Mouse (Mus musculus) cerebellum, postnatal 4 days (tissue): ENCODE results near the gene Gimap8.
"Not testable (repeated sequence)": the region's sequence is repeated elsewhere in the genome, so short reads cannot be mapped to it uniquely, and the experiment has no call there.

Experiments used
- DNase-seq, 2 experiments: peaks; one replicate each; pipeline ENCODE4 v3.0.0; 2022; ENCODE audit warnings: low spot score in 2 of 2, mixed read lengths in 1 of 2

Gene Gimap8

DNA sequence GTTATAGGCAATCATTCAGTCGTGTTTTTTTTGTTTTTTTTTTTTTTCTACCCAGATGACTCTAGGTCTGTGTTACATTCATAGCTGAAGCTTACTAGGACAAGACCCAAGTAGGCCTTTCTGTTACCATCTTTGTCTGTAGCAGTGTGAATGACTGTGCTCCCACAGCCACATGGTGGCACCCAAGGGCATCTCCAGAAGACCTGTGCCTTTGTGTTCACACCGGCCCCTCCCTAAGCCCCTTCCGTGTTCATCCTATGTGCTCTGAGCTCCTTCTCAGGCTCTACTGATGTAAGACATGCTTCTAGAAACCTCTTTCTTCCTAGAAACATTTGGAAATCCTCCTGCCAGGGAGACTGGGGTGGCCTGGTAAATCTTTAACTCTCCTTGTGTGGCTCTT lies at the start of gene Gimap8:
TSS of gene Gimap8 (plus strand) at position 240 of the 400 bp plus-strand sequence.
- DNase-seq: no peak

DNA sequence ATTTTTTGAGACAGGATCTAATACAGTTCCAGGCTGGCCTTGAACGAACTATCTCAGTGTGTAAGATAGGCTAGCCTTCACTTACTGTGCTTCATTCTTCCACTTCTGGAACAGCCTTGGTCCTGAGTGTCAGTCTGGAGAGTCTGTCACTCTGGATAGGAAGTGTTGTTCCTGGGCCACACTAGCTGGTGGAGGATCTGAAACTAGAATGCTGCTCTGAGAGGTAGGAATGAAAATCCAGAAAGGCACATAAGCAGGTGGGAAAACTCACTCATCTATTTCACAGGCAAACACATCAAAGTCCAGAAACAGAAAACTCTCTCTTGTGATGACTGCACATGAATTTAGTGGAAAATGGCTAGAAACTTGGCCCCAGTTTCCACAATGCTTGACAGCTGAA lies 46.4 kb upstream of the Gimap8 start:
- no peak for DNase-seq

- peak; percentile 92 to 97 for DNase-seq
Observed at GRCm38 (mm10) chr6:48601271-48602079, 45.6 kb upstream of the Gimap8 start, which contains the start of gene Zfp775. Zfp775 (plus strand) TSS chr6:48602063.

- no peak for DNase-seq
Observed at GRCm38 (mm10) chr6:48602080-48602741, 44.8 kb upstream of the Gimap8 start.

DNA sequence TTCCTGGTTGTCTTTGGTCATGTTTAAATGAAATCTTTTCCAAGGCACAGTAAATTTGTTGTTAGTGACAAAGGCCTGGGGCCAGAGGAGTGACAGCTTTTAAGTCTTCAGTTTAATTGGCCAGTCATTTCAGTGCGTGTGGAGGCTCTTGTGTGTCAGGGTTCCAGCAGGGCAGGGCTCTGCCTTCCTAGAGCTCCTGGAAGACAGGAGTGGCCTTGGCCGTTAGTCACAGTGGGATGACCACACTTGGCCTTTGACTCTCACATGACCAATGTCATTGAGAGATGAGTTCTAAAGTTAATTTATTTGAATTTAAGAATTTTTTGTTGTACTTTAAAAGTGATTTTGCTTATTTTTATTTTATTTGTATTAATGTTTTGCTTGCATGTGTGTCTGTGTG lies 38.9 kb upstream of the Gimap8 start:
- DNase-seq: no peak

DNA sequence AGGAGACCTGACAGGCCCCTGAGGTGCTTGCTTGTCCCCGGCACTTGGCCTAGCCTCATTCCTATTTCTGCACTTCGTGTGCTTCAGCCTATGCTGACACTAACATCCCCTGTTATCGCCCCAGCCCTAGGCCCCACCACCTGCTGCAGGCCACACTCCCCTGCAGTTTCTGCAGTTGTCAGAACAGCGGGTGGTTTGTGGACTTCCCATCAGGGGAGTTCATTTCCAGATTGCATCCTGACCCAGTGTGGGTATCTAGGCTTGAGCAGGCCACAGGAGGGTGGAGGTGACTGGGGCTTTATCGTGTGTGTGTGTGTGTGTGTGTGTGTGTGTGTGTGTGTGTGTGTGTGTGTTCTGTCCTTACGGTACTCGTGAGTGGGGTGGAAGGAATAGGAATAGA lies 37.5 kb upstream of the Gimap8 start:
- DNase-seq: no peak

DNA sequence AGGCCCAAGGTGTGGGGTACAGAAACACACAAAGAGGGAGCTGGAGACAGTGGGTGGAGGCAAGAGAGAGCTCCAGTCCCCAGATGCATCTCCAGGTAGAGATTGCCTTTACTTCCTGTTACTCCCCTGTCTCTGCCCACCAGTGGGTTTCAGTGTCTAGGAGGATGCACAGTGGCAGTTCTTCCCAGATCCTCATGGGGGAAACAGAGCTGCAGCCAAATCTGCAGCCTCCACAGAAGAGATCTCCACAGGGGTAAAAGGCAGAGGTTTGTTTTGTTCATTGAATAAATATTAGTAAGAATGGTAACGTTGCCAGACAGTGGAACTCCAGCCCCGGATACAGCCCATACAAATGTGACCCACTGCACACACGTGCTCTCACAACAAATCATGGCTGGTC lies 36.4 kb upstream of the Gimap8 start:
- DNase-seq: no peak

DNA sequence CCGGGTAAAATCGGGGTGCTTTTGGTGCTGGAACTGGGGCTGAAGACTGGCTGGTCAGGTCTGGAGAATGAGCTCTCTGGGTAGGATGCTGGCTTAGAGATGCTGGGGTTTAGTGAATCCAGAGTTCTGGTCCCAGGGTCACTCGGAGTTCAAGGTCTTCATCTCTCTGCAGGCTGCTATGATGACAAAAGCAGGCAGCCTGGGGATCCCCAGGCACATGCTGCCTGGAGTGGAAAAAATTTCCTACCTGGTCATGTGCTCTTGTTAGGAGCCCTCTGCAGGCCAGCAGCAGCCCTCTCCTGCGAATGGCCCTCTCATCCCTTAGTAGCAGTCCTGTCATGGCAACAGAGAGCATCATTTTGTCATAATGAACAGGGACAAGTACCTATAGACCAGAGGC lies 33.6 kb upstream of the Gimap8 start:
- DNase-seq: no peak

DNA sequence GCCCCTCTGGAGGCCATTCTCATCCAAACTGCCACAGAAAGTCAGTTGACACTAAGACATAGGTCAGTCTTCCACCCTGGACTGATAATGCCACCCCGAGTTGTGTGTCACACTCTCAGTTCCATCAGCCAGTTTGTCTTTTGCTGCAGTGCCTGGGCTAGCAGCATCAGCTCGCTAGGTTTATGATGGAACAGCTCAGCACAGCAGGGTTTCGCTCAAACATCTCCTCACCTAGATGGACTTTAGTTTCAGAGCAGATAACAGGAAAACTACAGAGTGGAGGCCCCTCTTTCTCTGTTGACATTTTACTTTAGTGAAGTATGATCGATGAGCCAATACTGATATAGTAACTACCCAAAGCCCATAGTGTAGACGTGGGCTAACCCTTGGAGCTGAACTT lies 32.3 kb upstream of the Gimap8 start:
- no peak for DNase-seq

DNA sequence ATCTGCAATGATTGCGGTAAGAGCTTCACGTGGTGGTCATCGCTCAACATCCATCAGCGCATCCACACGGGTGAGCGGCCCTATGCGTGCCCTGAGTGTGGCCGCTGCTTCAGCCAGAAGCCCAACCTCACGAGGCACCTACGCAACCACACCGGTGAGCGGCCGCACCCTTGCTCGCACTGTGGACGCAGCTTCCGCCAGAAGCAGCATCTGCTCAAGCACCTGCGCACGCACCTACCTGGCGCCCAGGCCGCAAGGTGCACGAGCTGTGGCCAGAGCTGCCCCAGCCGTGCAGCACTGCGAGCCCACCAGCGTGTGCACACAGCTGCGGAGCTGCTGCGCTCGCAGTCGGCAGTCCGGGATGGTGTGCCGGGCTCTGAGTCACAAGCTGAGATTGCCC lies 27.0 kb upstream of the Gimap8 start:
- no peak for DNase-seq

- DNase-seq: not testable (repeated sequence)
Observed at GRCm38 (mm10) chr6:48622186-48622843, 24.7 kb upstream of the Gimap8 start.

DNA sequence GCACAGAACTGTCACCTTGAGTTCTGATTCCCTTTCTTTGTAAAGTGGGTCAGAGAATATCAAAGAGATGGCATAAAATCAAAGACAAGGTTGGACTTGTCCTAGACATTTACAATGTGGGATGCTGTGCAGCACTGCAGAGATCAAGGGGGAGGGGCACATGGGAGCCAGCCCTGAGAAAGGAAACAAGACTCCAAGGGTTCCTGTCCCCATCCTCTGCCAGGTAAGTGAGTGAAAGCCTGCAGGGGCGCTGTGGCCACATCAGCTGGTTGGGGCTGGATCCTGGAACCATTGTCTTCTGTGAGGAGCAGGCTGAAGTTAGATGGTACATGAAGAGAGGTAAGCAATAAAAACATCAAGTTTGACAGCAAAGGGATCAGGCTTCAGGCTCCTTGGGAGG lies 23.6 kb upstream of the Gimap8 start:
- DNase-seq: no peak

DNA sequence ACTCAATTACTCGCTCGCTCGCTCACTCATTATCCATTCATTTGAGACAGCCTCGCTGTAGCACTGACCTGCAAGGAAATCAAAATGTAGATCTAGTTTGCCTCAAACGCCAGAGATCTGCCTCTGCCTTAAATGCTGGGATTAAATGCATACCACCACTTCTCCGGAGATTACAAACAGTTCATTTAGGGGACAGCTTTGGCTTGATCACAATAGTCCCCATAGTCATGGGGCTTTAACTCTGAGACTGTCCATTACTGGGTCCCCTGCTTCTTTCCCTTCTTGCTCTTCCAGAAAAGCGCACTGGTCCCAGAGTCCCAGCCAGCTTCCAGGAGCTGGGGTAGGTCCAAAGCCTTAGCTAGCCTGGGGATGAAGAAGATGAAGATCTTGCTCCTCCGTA lies 20.6 kb upstream of the Gimap8 start, which contains the start of gene AI854703:
TSS of gene AI854703 (plus strand) at position 301 of the 400 bp plus-strand sequence.
- no peak for DNase-seq

DNA sequence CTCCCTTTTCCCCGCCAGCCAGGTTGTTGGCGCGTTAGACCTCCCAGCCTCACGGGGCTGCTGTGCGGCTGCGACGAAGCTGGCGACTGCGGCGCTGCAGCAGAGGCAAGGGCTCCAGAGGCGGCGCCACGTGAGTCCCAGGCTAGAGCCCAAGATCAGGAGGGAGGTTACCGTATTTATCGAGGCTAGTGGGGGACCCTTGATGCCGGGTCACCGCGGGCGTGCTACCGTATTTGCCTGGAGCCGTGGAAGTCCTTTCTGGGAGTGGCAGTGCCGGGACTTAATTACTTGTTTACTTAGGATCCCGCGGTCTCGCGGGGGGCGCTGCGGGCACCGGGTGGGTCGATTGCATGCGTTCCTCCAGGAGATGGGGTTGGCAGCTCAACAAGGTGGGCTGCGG lies 20.1 kb upstream of the Gimap8 start:
- peak in 1 of 2 experiments; percentile 44 for DNase-seq

DNA sequence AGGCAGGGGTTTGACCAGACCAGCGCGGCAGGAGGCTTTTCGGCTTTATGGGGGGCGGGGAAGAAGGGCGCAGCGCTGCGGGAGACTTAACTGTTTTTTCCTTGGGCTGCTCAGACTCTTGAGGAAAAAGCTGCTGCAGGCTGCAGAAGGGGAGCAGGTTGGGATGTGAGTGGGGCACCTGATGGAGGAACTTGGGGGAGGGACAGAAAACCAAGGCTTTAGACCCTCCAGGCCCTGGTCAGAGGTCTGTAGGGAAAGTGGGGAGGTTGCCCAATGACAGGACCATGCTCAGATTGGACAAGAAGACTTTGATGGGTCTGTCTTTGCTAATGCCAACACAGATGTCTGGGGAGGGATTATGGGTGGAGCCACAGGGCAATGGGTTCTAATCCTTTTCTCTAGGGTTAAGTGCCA lies 19.5 kb upstream of the Gimap8 start:
- no peak for DNase-seq

DNA sequence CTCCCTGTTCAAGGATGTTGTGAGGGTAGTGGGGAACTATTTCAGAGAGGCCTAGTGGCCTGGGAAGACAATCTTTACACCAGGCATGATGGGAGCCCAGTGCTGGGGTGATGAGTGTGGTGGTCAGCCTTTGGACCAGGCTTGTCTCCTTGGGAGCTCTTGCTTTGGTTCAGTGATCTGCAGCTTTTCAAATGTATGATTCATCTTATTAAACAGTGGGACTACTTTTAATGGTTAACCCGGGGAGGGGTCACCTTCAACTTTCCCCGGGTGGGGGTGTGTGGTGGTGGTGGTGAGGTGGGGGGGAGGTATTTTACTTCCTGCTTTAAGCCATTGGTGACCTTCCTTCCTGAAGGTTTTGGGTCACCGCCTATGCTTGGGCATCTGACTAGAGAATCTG lies 18.7 kb upstream of the Gimap8 start:
- DNase-seq: no peak

DNA sequence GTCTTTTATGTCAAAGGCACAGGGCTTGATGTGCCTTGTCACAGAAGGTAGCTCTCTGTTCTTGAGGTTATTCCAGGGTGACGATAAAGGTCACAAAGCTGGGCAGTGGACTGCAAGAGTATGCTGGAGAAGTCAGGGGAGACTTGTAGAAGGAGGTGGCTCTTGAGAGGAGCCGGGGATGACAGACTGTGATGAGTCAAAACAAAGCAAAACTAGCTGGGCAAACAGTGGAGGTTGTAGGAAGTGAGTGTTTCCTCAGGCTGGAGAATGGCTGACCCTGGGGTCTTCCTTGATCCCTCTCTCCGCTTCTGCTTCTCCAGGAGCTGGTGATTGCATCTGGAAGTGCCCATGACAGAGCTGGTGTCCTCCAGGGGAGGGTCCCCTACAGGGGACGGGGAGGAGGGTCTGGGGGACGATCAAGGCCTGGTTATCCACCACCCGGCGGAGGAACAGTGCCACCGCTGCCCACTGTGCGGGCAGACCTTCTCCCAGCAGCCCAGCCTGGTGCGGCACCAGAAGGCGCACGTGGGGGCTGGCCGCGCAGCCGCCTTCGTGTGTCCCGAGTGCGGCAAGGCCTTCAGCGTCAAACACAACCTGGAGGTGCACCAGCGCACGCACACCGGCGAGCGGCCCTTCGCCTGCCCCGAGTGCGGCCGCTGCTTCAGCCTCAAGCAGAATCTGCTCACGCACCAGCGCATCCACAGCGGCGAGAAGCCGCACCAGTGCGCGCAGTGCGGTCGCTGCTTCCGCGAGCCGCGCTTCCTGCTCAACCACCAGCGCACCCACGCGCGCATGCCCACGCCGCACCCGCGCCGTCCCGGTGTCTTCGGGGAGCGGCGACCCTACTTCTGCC lies 18.0 kb upstream of the Gimap8 start:
- peak in 1 of 2 experiments; percentile 40 for DNase-seq

DNA sequence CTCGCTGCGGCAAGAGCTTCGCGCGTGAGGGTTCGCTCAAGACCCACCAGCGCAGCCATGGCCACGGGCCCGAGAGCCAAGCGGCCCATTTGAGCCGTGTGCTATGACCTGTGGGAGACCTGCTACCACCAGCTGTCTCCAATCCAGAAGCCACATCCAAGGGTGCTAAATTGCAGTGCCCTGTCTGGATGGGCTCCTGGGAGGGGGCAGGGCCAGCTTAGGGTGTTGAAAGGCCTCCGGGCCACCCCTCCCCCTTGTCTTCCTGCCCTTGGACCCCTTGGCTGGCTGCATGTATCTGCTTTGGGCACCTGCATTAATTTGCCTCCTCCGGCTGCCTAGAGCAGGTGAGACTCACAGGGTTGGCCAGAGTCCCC lies 17.4 kb upstream of the Gimap8 start:
- DNase-seq: no peak

DNA sequence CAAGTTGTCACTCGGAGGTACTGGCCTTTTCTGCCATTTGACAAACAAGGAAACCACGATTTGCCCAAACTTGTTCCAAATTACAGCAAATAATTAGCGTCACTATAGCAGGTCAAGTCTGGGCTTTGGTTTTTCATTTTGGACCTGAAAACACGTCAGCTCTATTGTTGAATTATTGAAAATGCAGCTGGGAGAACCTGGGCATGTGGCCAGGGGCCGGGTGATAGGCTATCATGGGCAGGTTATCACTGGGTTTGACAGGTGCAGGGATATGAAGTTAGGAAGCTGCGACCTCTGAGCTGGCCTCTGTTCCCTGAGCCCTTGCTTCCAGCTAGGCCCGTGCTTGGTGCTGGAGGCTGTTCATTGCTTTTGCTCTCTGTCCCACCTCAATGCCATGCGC lies 16.2 kb upstream of the Gimap8 start:
- no peak for DNase-seq

GRCm38 (mm10) chr6:48635105-48635504 lies 11.9 kb upstream of the Gimap8 start:
- no peak for DNase-seq

GRCm38 (mm10) chr6:48636515-48636914 lies 10.5 kb upstream of the Gimap8 start:
- DNase-seq: no peak
